Mouse (Mus musculus) left cerebral cortex, adult 8-10 months (tissue): ENCODE results near the gene Cit. TPM values are rescaled to one million over a fixed set of nuclear protein-coding genes. Genes with fewer than 3 reads are reported as not detected.

ENCODE experiments used
- DNase-seq, 2 experiments: peaks; one replicate each; pipeline ENCODE4 v3.0.0; 2022; ENCODE audit warnings: low spot score in 2 of 2
- total RNA-seq, 4 experiments: library from RNA; stranded (reverse); gene quantifications; 2 replicates each; pipeline ENCODE4 v1.2.4; 2022

Gene Cit
- total RNA-seq, 4 experiments from 2014 or later, result 181 to 207 (median 194) TPM

DNA sequence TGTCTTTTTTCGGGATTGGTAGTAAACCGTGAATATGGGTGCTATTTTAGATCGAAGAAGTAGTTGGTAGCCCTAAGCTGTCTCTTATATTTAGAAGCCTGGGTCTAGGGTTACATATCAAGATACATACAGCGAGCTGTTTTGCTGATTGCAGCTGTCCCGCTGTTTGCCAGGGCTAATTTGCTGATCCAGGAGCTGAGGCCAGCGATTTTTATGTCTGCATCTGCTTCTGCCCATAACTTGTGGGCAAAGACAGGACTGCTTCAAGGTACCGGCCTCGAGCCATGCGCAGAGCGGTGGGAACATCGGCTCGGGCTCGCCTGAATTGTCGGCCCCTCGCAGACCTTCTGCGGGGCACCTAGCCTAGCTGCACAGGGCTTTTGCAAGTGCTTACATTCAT, 191.4 kb downstream of the Cit start:
- DNase-seq, result no peak

DNA sequence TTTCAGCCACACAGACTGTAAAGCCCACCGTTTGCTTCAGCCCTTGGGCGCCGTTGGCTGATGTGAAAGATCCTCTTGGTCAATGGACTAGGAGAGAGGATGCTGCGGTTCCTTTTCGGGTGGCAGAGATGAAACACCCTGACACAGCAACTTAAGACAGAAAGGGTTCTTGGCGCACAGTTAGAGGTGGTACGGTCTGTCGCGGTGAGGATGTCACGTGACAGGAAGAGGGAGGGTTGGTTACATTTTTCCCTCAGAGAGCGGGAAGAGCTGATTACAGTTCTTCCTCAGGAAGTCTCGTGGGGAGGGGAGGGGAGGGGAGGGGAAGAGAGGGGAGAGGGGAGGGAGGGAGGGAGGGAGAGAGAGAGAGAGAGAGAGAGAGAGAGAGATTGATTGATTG, 192.7 kb downstream of the Cit start:
- no peak for DNase-seq

DNA sequence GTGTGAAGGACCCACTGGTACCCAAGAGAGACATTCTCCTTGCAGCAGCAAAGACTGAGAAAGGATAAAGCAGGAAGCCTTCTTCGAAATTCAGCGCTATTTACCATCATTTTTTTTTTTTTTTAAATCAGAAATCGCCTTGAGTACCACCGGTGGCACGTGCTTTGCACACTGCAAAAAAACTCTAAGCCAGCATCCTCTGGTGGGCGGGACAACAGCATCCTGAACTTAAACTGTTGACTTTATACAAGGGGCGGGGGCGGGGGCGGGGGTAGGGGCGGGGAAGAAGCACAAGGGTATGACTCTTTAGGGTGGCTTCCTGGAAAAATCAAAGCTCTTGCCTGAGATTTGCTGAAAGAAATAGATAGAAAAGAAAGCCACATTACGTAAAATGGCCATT, 194.6 kb downstream of the Cit start:
- DNase-seq, result no peak

GRCm38 (mm10) chr5:116042241-116042640, 197.2 kb downstream of the Cit start:
- DNase-seq, result no peak

- DNase-seq, result no peak
These were observed 200.5 kb downstream of the Cit start for GRCm38 (mm10) chr5:116045581-116045980.

GRCm38 (mm10) chr5:116046246-116046645, 201.2 kb downstream of the Cit start:
- no peak for DNase-seq

DNA sequence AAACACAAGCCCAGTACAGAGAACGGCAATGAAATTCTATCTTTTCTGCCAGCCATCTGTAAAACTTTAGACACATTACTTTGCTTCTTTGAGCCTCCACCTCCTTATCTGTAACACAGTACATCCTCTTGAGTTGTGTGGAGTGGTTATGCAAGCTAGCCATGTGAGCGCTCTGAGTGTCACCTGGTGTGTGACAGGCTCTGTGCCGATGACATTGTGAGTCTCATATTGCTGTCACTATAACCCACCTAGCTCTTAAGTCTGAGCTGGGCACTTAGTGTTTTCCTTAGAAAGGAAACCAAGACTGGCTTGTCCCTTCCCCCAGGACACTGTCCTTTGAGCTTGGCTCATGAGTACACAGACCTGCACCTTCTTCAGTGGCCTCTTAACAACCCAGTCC, 203.2 kb downstream of the Cit start:
- DNase-seq, result no peak

- no peak for DNase-seq
These were observed 204.7 kb downstream of the Cit start for GRCm38 (mm10) chr5:116049821-116050220.

GRCm38 (mm10) chr5:116052171-116052570, 207.1 kb downstream of the Cit start:
- DNase-seq, result no peak

GRCm38 (mm10) chr5:116052826-116053225, 207.7 kb downstream of the Cit start:
- no peak for DNase-seq

Other genes with a start within 250 kb of the Cit start
- gene Rab35, start 213.4 kb upstream of the Cit start, total RNA-seq, result 100 to 1,000 TPM in 2 of 4 experiments, 10 to 100 TPM in 2; 97.0 to 104 (median 99.4) TPM
- gene Bicdl1, start 113.7 kb upstream of the Cit start, total RNA-seq, result 100 to 1,000 TPM; 135 to 148 (median 139) TPM
- gene Prkab1, start 179.2 kb downstream of the Cit start, total RNA-seq, result 10 to 100 TPM; 23.8 to 31.5 (median 28.7) TPM
- under 1 TPM in 1 of 4 experiments, not detected in 3; 0.18 TPM for gene Tmem233, start 238.0 kb downstream of the Cit start, total RNA-seq